Comparison of ENCODE assay signal across 7 mouse cellular contexts in the genomic region with DNA sequence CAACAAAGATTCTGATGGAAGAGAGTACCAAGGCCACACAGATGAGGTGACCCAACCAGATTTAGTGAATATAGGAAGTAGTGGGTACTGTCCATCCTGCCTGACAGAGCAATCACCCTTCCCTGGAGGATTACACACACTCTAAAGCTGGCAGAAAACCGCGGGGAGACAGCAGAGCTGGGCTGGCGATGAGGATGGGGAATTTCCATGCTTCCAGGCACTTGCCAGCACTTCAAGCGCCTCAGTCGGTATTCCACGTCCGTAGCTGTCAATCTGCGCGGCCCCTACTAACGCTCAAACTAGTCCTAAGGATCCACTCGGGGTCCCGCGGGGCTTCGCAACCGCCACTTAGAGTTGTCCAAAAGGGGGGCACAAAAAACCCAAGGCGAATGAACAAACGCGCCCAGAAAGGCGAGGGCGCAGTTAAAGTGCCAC. TPM values are rescaled to one million over a fixed set of nuclear protein-coding genes. Genes with fewer than 3 reads are reported as not detected.
A peak's percentile ranks its signal among the peaks of the same experiment; 100 is the strongest.
DNase-seq lines count a peak whose midpoint lies in the region; ATAC-seq and TF ChIP-seq lines count a peak whose summit lies in the region.

No protein-coding gene starts in this region.

- peak overlapping the region; percentile 74 for H3K4me2 ChIP-seq in forebrain, embryonic 16.5 days (ENCODE audit: low read length)
- H3K4me2 ChIP-seq in intestine, embryonic 15.5 days (replicated peaks): peak overlapping the region; percentile 88

- H3K36me3 ChIP-seq in spleen, adult 2 months (ENCODE audit: control insufficient read depth, insufficient read depth, low read length): no peaks in the 10 kb centered on the region
- no peaks in the 10 kb centered on the region for H3K36me3 ChIP-seq in forebrain, embryonic 16.5 days (ENCODE audit: control insufficient read depth, insufficient read depth)
- no peaks in the 10 kb centered on the region for H3K36me3 ChIP-seq in intestine, embryonic 15.5 days

- peak overlapping the region; percentile 83 for H3K9ac ChIP-seq in forebrain, embryonic 16.5 days (replicated peaks; ENCODE audit: low read depth, low read length)
- peak overlapping the region; percentile 85 for H3K9ac ChIP-seq in intestine, embryonic 15.5 days

- TF ChIP-seq CTCF in spleen, adult 2 months (IDR thresholded peaks at IDR 0.05; ENCODE audit: extremely low read depth, insufficient read depth, insufficient read length, insufficient replicate concordance): no peak
- no peak for TF ChIP-seq CTCF in lung, adult 2 months (IDR thresholded peaks at IDR 0.05; ENCODE audit: insufficient read depth, low read length)
- no peak for TF ChIP-seq CTCF in olfactory bulb, adult 2 months (IDR thresholded peaks at IDR 0.05; ENCODE audit: insufficient read depth, low read depth, low read length)

- H3K27ac ChIP-seq in spleen, adult 2 months (ENCODE audit: insufficient read depth, low read length): peak overlapping the region; percentile 57
- H3K27ac ChIP-seq in forebrain, embryonic 16.5 days (ENCODE audit: low read length): peak overlapping the region; percentile 71
- H3K27ac ChIP-seq in intestine, embryonic 15.5 days: peak overlapping the region; percentile 90
- H3K27ac ChIP-seq in olfactory bulb, adult 2 months (ENCODE audit: insufficient read depth, low read depth, low read length): no peak overlapping the region

- no peak for TF ChIP-seq POLR2A in spleen, adult 2 months (IDR thresholded peaks at IDR 0.05; ENCODE audit: low read depth, low read length)
- no peak for TF ChIP-seq POLR2A in lung, adult 2 months (IDR thresholded peaks at IDR 0.05; ENCODE audit: borderline replicate concordance, extremely low read depth, low read depth, low read length)
- no peak for TF ChIP-seq POLR2A in olfactory bulb, adult 2 months (IDR thresholded peaks at IDR 0.05; ENCODE audit: insufficient read depth, low read depth, low read length)

- peak overlapping the region; percentile 63 for H3K4me3 ChIP-seq in spleen, adult 2 months (ENCODE audit: extremely low read depth, insufficient read depth, insufficient read length)
- H3K4me3 ChIP-seq in forebrain, embryonic 16.5 days (replicated peaks; ENCODE audit: low read length): peak overlapping the region; percentile 66
- peak overlapping the region; percentile 64 for H3K4me3 ChIP-seq in intestine, embryonic 15.5 days (replicated peaks)
- peak overlapping the region; percentile 67 for H3K4me3 ChIP-seq in lung, adult 2 months (replicated peaks; ENCODE audit: extremely low read depth, low read depth, low read length)
- peak overlapping the region; percentile 69 for H3K4me3 ChIP-seq in olfactory bulb, adult 2 months (ENCODE audit: insufficient read depth, low read depth, low read length)

- no peak for DNase-seq in spleen, adult 2 months (ENCODE audit: low read depth in 1 of 2, low spot score in 2 of 2)
- no peak for DNase-seq in spleen, postnatal 14 days (ENCODE audit: low spot score in 2 of 2)
- DNase-seq in adrenal gland, postnatal 25 days: peak; percentile 50
- DNase-seq in lung, adult 2 months: no peak

- no peaks in the 10 kb centered on the region for H3K9me3 ChIP-seq in forebrain, embryonic 16.5 days (ENCODE audit: control insufficient read depth, low read length)
- H3K9me3 ChIP-seq in intestine, embryonic 15.5 days: no peaks in the 10 kb centered on the region

- peaks cover 2% of the 10 kb centered on the region; the same call in 1 of the 2 replicates for H3K27me3 ChIP-seq in spleen, adult 2 months (ENCODE audit: control insufficient read depth, insufficient read depth, low read length)
- H3K27me3 ChIP-seq in forebrain, embryonic 16.5 days (replicated peaks; ENCODE audit: control insufficient read depth, insufficient read depth, low read length): no peaks in the 10 kb centered on the region
- H3K27me3 ChIP-seq in intestine, embryonic 15.5 days (replicated peaks): no peaks in the 10 kb centered on the region

- H3K4me1 ChIP-seq in spleen, adult 2 months (ENCODE audit: control insufficient read depth, insufficient read depth, insufficient read length): peaks cover 3% of the 10 kb centered on the region; the same call in 1 of the 2 replicates
- H3K4me1 ChIP-seq in forebrain, embryonic 16.5 days (replicated peaks; ENCODE audit: control insufficient read depth, insufficient read depth, low read length): peaks cover 13% of the 10 kb centered on the region
- H3K4me1 ChIP-seq in intestine, embryonic 15.5 days (replicated peaks): peaks cover 12% of the 10 kb centered on the region; the same call in 1 of the 2 replicates
- H3K4me1 ChIP-seq in lung, adult 2 months (ENCODE audit: control insufficient read depth, insufficient read depth, low read length): 0 out of 2 replicates have a peak, but pooled peaks cover 2% of the 10 kb centered on the region
- H3K4me1 ChIP-seq in olfactory bulb, adult 2 months (ENCODE audit: control insufficient read depth, insufficient read depth, low read length): peaks cover 4% of the 10 kb centered on the region; the same call in 1 of the 2 replicates

- WGBS in spleen, adult 2 months: 2% methylated on average over 20 of the region's 20 CpGs
- WGBS in forebrain, embryonic 16.5 days: under 1% methylated on average over 20 of the region's 20 CpGs
- WGBS in intestine, embryonic 15.5 days: 1% methylated on average over 20 of the region's 20 CpGs
- under 1% methylated on average over 20 of the region's 20 CpGs for WGBS in lung, adult 2 months
- under 1% methylated on average over 20 of the region's 20 CpGs for WGBS in olfactory bulb, adult 2 months

- ATAC-seq in forebrain, embryonic 16.5 days: peak; percentile 54
- peak; percentile 42; the same call in 1 of the 2 replicates for ATAC-seq in intestine, embryonic 15.5 days

RNA-seq across cellular contexts. Expression of a gene that starts 0.6 kb away (rescaled TPM):
- polyA plus RNA-seq in spleen, adult 2 months (2012; rRNA removed): 22.8 and 55.4 TPM in 2 replicates
- 341 and 367 TPM in 2 replicates for total RNA-seq in adrenal gland, postnatal 25 days (2021)
- 45.1 and 53.9 TPM in 2 replicates for polyA plus RNA-seq in forebrain, embryonic 16.5 days (2015; fragmentation: Nextera tagmentation; extraction: Ambion mirVana)
- polyA plus RNA-seq in intestine, embryonic 15.5 days (2015; fragmentation: Nextera tagmentation; extraction: Ambion mirVana): 52.4 and 60.8 TPM in 2 replicates
- 231 and 457 TPM in 2 replicates for polyA plus RNA-seq in lung, adult 2 months (2012; rRNA removed)
- polyA plus RNA-seq in olfactory bulb, adult 2 months (2012; ENCODE audit: insufficient read depth, insufficient read length, low replicate concordance, missing spikeins): not detected in 2 replicates
